Mouse (Mus musculus) midbrain, embryonic 13.5 days (tissue): Measurements from ENCODE around the gene Serpinb6e. TPM values are rescaled to one million over a fixed set of nuclear protein-coding genes. Genes with fewer than 3 reads are reported as not detected.

Experiments used
- ATAC-seq: fragments of 200-750 bp; cut with Nextera tagmentation; 2 replicates; pipeline ENCODE4 v1.8.0; 2017; ENCODE audit warnings: mild to moderate bottlenecking, moderate TSS enrichment, moderate library complexity
- H3K27ac ChIP-seq: fragments of 300-500 bp; sonication (generic); 2 replicates; pipeline ENCODE4 v1.5.1; 2015; ENCODE audit warnings: inconsistent platforms, mild to moderate bottlenecking, moderate library complexity
- H3K27me3 ChIP-seq: fragments of 300-500 bp; sonication (generic); 2 replicates; pipeline ENCODE4 v1.6.1; 2015; ENCODE audit warnings: mild to moderate bottlenecking, inconsistent platforms
- H3K36me3 ChIP-seq: fragments of 300-500 bp; sonication (generic); 2 replicates; pipeline ENCODE4 v1.6.1; 2015; ENCODE audit warnings: mild to moderate bottlenecking, inconsistent platforms
- H3K4me1 ChIP-seq: fragments of 300-500 bp; sonication (generic); replicated peaks from 2 replicates; pipeline ENCODE4 v1.6.1; 2015; ENCODE audit warnings: inconsistent platforms
- H3K4me2 ChIP-seq: fragments of 300-500 bp; sonication (generic); replicated peaks from 2 replicates; pipeline ENCODE4 v1.6.1; 2015; ENCODE audit warnings: moderate library complexity, mild to moderate bottlenecking, inconsistent platforms
- H3K4me3 ChIP-seq: fragments of 300-500 bp; sonication (generic); replicated peaks from 2 replicates; pipeline ENCODE4 v1.5.1; 2015; ENCODE audit warnings: mild to moderate bottlenecking, inconsistent platforms
- H3K9ac ChIP-seq: fragments of 300-500 bp; sonication (generic); replicated peaks from 2 replicates; pipeline ENCODE4 v1.6.1; 2015; ENCODE audit warnings: mild to moderate bottlenecking, inconsistent platforms
- H3K9me3 ChIP-seq: fragments of 300-500 bp; sonication (generic); 2 replicates; pipeline ENCODE4 v1.6.1; 2016; ENCODE audit warnings: mild to moderate bottlenecking, inconsistent platforms
- WGBS: fragments of 180-500 bp; shearing (Covaris S2); methylation state at CpG from one replicate; pipeline ENCODE4 v1.1.7; 2015; 5-methylcytosine and 5-hydroxymethylcytosine counted together
- polyA plus RNA-seq: library from polyadenylated mRNA; unstranded; fragments of >200 nt; fragmentation: Nextera tagmentation; extraction: Ambion mirVana; gene quantifications from 2 replicates; pipeline ENCODE4 v1.2.1, GENCODE M21; 2015

Serpinb6e gene
- not detected in 2 replicates for polyA plus RNA-seq

DNA sequence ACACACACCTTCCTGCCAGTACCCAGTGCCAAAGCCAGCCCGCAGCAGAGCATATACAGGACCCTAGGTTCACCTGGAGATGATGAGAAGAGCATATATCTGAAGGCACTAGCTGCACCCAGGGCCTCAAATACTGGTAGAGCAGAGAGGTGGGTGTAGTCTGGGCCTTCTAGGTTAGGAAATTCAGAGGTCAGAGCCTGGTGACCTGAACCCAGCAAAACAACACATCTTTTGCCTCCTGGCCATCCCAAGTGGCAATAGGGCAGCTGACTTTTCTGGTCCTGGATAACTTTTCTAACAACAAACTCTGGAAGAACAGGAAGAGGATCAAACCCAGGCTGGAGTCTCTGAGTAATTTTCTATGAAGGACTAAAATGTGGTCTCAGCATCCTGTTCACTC, at the start of gene Serpinb6e:
Serpinb6e (minus strand) TSS at position 101 of the 400 bp plus-strand sequence.
- Histone ChIP-seq H3K27ac (no peak within 1 kb of the TSS), H3K27me3 (no peaks in the 10 kb centered on the region), H3K4me3 (no peak within 1 kb of the TSS), H3K9me3 (no peaks in the 10 kb centered on the region; the same call in 1 of the 2 replicates), H3K9ac (no peak within 1 kb of the TSS), H3K36me3 (no peaks in the 10 kb centered on the region), H3K4me2 (no peak within 1 kb of the TSS), H3K4me1 (no peaks in the 10 kb centered on the region)
- ATAC-seq: no peak
- 68% methylated on average over 1 of the region's 1 CpGs for WGBS

DNA sequence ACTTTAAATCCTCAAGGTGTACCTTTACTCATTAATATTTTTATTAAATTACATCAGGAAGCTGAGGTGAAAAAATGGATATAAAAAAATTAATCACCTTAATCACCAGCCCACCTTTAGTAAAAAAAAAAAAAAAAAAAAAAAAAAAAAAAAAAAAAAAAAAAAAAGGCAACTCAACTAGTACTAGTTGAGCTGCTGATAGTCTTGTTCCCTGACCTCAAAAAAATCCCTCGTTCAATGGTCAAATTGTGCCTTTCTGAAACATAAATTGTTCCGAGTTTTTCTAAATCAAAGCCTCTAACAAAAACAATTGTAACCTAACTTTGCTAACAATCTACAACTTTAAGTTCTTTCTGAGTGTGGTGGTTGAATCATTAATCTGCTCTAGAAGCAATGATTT, 12.5 kb downstream of the Serpinb6e start:
- H3K9me3 ChIP-seq: no peaks in the 10 kb centered on the region
- no peak overlapping the region for H3K27ac ChIP-seq
- ATAC-seq: no peak
- no peaks in the 10 kb centered on the region for H3K36me3 ChIP-seq
- H3K27me3 ChIP-seq: no peaks in the 10 kb centered on the region
- no peak overlapping the region for H3K4me2 ChIP-seq
- 80% methylated on average over 2 of the region's 2 CpGs for WGBS
- H3K4me3 ChIP-seq: no peak overlapping the region
- H3K9ac ChIP-seq: no peak overlapping the region
- H3K4me1 ChIP-seq: no peaks in the 10 kb centered on the region

GRCm38 (mm10) chr13:33823421-33823820, 19.8 kb downstream of the Serpinb6e start:
- no peaks in the 10 kb centered on the region for H3K4me1 ChIP-seq
- H3K27ac ChIP-seq: no peak overlapping the region
- ATAC-seq: no peak
- no peak overlapping the region for H3K9ac ChIP-seq
- no peaks in the 10 kb centered on the region; the same call in 1 of the 2 replicates for H3K9me3 ChIP-seq
- no peaks in the 10 kb centered on the region for H3K36me3 ChIP-seq
- no peak overlapping the region for H3K4me3 ChIP-seq
- H3K27me3 ChIP-seq: no peaks in the 10 kb centered on the region
- no peak overlapping the region for H3K4me2 ChIP-seq

DNA sequence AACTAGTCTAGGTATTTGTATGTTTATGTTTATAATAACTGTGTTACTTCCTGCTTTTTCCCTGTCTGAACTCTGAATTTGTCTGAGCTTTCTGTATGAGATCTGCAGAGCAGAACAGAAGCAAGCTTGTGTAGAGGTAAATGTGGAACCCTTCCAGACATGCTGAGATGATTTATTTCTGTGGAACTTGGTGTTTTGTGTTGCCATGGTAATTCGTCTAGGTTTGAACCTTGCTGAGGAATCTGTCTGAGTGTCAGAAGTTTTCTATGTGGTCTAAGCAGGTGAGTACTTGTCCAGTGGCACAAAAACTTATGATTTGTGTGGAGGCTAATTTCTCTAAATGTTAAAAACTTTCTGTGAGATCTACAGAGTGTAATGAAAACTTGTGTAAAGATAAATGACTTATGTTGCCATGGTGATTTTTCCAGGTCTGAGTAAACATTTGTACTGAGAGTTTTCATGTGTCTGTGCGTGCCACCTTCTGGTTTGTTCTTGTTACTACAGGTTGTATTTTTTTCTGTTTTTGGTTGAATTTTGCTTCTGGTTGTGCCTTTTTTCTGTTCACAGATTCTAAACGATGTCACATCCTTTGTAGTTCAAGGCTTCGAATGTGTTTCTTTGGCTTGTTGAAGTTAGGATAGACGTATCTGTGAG, 21.6 kb downstream of the Serpinb6e start:
- no peak overlapping the region for H3K27ac ChIP-seq
- H3K27me3 ChIP-seq: no peaks in the 10 kb centered on the region
- no peak overlapping the region for H3K4me3 ChIP-seq
- no peaks in the 10 kb centered on the region; the same call in 1 of the 2 replicates for H3K9me3 ChIP-seq
- no peak for ATAC-seq
- no peak overlapping the region for H3K4me2 ChIP-seq
- WGBS: 80% methylated on average over 5 of the region's 5 CpGs
- no peaks in the 10 kb centered on the region for H3K4me1 ChIP-seq
- no peaks in the 10 kb centered on the region for H3K36me3 ChIP-seq
- no peak overlapping the region for H3K9ac ChIP-seq

Other genes with a start within 250 kb of the Serpinb6e start
- gene Serpinb6d, start 182.0 kb downstream of the Serpinb6e start, polyA plus RNA-seq: not detected in 2 replicates
- not detected in 2 replicates for gene Serpinb6c, start 62.3 kb upstream of the Serpinb6e start, polyA plus RNA-seq
- 8.4 and 9.7 TPM in 2 replicates for gene Nqo2, start 121.3 kb upstream of the Serpinb6e start, polyA plus RNA-seq
- gene Ripk1, start 159.0 kb upstream of the Serpinb6e start, polyA plus RNA-seq: 5.3 and 6.4 TPM in 2 replicates
- 29.5 and 31.1 TPM in 2 replicates for gene Serpinb6a, start 159.4 kb upstream of the Serpinb6e start, polyA plus RNA-seq
- 31.6 and 36.8 TPM in 2 replicates for gene Bphl, start 194.2 kb upstream of the Serpinb6e start, polyA plus RNA-seq
- gene Tubb2a, start 234.6 kb upstream of the Serpinb6e start, polyA plus RNA-seq: 1,655 and 1,711 TPM in 2 replicates